Mouse (Mus musculus): ENCODE measurements around the gene Sfrp5. TPM values are rescaled to one million over a fixed set of nuclear protein-coding genes. Genes with fewer than 3 reads are reported as not detected.

Gene Sfrp5
- total and polyA plus RNA-seq, 2 experiments from 2014 or later = 2.8 to 3.8 TPM

DNA sequence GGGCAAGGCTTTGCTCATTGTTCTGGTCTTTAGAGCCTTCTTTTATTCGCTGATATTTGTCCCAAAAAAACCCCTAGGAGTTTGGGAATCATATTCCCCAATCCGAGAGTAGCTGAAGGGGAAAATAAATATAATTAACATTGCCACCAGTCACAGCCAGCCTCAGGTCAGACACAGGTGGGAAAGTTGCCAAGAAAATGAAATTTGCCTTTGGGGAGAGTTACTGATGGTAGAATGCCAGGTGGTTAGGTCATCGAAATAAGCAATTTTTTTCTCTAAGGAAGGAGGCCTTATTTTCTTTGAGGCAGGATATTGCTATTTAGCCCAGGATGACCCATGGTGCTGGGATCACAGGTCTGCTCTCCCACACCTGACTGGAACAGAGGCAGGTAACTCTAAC, 35.3 kb downstream of the Sfrp5 start:
- no peak for TF ChIP-seq CTCF (IDR thresholded peaks at IDR 0.05)
- DNase-seq (ENCODE audit: low spot score) = no peak
- H3K27ac ChIP-seq (ENCODE audit: low read depth, low read length) = no peak overlapping the region
- no peaks in the 10 kb centered on the region for H3K27me3 ChIP-seq (ENCODE audit: insufficient read depth, low read length)
- no peak overlapping the region for H3K4me3 ChIP-seq (ENCODE audit: low read depth, low read length)
- no peak overlapping the region for H3K9ac ChIP-seq (replicated peaks; ENCODE audit: low read length, poor library complexity, severe bottlenecking)
- H3K4me2 ChIP-seq (ENCODE audit: low read depth, low read length, poor library complexity, severe bottlenecking) = no peak overlapping the region
- no peaks in the 10 kb centered on the region for H3K9me3 ChIP-seq (ENCODE audit: low read length)
- H3K4me1 ChIP-seq (ENCODE audit: insufficient read depth, low read length) = peaks cover 7% of the 10 kb centered on the region; the same call in 1 of the 2 replicates
- WGBS = 52% methylated on average over 3 of the region's 3 CpGs
- H3K36me3 ChIP-seq (ENCODE audit: insufficient read depth, low read length) = no peaks in the 10 kb centered on the region
- ATAC-seq (ENCODE audit: low FRiP score) = no peak

DNA sequence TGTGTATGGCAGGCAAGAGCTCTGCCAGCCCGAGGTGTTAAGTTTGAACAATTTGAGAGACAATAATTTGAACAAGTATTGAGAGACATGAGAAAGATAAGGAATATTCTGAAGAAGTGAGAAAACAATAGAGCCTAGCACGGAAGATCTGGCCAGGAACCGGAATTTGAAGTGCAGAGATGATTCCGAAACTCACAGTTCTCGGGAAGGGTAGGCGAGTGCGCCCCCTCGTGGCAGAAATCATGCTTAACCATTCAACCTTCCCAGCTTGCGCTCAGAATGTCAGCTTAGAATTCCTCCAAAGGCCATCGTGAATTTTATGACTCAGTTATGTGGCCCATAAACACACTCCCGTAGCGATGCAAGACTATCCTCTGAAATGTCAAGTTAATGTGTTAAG, 35.9 kb downstream of the Sfrp5 start:
- H3K36me3 ChIP-seq (ENCODE audit: insufficient read depth, low read length) = no peaks in the 10 kb centered on the region
- DNase-seq (ENCODE audit: low spot score) (peak; percentile 77), ATAC-seq (ENCODE audit: low FRiP score) (no peak)
- no peak overlapping the region for H3K9ac ChIP-seq (replicated peaks; ENCODE audit: low read length, poor library complexity, severe bottlenecking)
- peaks cover under 1% of the 10 kb centered on the region; the same call in 1 of the 2 replicates for H3K4me1 ChIP-seq (ENCODE audit: insufficient read depth, low read length)
- no peak overlapping the region for H3K4me3 ChIP-seq (ENCODE audit: low read depth, low read length)
- no peak overlapping the region for H3K27ac ChIP-seq (ENCODE audit: low read depth, low read length)
- WGBS = 4% methylated on average over 12 of the region's 12 CpGs
- H3K4me2 ChIP-seq (ENCODE audit: low read depth, low read length, poor library complexity, severe bottlenecking) = no peak overlapping the region; the same call in 1 of the 2 replicates
- no peaks in the 10 kb centered on the region for H3K9me3 ChIP-seq (ENCODE audit: low read length)
- TF ChIP-seq CTCF (IDR thresholded peaks at IDR 0.05) = peak; percentile 87
- H3K27me3 ChIP-seq (ENCODE audit: insufficient read depth, low read length) = no peaks in the 10 kb centered on the region

DNA sequence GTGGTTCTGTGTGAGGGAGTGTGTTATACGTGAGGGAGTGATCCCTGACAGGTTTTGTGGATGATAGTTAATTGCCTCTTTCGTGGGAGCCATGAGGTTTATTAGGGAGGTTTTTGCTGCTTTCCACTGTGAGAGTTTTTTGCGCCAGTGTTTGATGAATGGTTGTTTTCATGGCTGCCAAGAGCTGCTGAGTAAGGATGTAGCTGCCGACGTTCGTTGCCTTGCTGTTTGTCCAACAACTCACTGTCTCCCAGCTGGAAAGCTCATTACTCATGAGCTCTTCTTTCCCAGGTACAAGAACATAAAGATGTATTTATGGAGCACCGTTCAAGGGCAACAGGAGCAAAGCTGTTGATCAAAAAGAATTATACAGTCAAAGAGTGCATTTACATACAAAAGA, 37.9 kb downstream of the Sfrp5 start:
- DNase-seq (ENCODE audit: low spot score) (peak; percentile 28), ATAC-seq (ENCODE audit: low FRiP score) (no peak)
- WGBS = 46% methylated on average over 7 of the region's 7 CpGs
- no peaks in the 10 kb centered on the region for H3K36me3 ChIP-seq (ENCODE audit: insufficient read depth, low read length)
- H3K27me3 ChIP-seq (ENCODE audit: insufficient read depth, low read length) = no peaks in the 10 kb centered on the region
- H3K4me1 ChIP-seq (ENCODE audit: insufficient read depth, low read length) = no peaks in the 10 kb centered on the region
- no peak overlapping the region for H3K9ac ChIP-seq (replicated peaks; ENCODE audit: low read length, poor library complexity, severe bottlenecking)
- no peak overlapping the region; the same call in 1 of the 2 replicates for H3K27ac ChIP-seq (ENCODE audit: low read depth, low read length)
- H3K4me3 ChIP-seq (ENCODE audit: low read depth, low read length) = no peak overlapping the region
- TF ChIP-seq CTCF (IDR thresholded peaks at IDR 0.05) = no peak
- no peaks in the 10 kb centered on the region for H3K9me3 ChIP-seq (ENCODE audit: low read length)
- H3K4me2 ChIP-seq (ENCODE audit: low read depth, low read length, poor library complexity, severe bottlenecking) = no peak overlapping the region

DNA sequence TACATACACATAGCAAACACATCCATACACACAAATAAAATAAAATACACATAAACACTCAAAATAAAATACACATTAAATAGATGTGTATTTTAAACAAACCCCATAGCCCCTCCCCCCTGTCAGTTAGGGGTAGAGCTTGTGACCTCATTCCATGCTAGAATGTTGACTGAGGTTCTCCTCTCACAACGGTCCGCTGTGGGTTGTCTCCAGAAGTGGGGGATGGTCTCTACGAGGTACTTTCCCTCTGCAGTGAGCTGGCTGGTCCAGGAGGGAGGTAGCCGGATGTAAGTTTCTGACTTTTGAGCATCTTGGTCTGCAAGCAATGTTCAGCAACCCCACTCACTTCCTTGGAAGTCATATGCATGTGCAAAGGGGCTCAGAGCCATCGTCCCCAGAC, 38.3 kb downstream of the Sfrp5 start, which contains the start of gene Zfyve27:
Zfyve27 (plus strand) TSS at position 188 of the 400 bp plus-strand sequence.
- no peak for ATAC-seq (ENCODE audit: low FRiP score)
- H3K27me3 ChIP-seq (ENCODE audit: insufficient read depth, low read length) = no peaks in the 10 kb centered on the region
- WGBS = 81% methylated on average over 5 of the region's 5 CpGs
- H3K4me2 ChIP-seq (ENCODE audit: low read depth, low read length, poor library complexity, severe bottlenecking) = no peak within 1 kb of the TSS
- no peak within 1 kb of the TSS for H3K4me3 ChIP-seq (ENCODE audit: low read depth, low read length)
- no peak for DNase-seq (ENCODE audit: low spot score)
- H3K9ac ChIP-seq (replicated peaks; ENCODE audit: low read length, poor library complexity, severe bottlenecking) = no peak within 1 kb of the TSS
- no peak for TF ChIP-seq CTCF (IDR thresholded peaks at IDR 0.05)
- H3K9me3 ChIP-seq (ENCODE audit: low read length) = no peaks in the 10 kb centered on the region
- no peaks in the 10 kb centered on the region for H3K4me1 ChIP-seq (ENCODE audit: insufficient read depth, low read length)
- H3K27ac ChIP-seq (ENCODE audit: low read depth, low read length) = no peak within 1 kb of the TSS; the same call in 1 of the 2 replicates
- no peaks in the 10 kb centered on the region for H3K36me3 ChIP-seq (ENCODE audit: insufficient read depth, low read length)

DNA sequence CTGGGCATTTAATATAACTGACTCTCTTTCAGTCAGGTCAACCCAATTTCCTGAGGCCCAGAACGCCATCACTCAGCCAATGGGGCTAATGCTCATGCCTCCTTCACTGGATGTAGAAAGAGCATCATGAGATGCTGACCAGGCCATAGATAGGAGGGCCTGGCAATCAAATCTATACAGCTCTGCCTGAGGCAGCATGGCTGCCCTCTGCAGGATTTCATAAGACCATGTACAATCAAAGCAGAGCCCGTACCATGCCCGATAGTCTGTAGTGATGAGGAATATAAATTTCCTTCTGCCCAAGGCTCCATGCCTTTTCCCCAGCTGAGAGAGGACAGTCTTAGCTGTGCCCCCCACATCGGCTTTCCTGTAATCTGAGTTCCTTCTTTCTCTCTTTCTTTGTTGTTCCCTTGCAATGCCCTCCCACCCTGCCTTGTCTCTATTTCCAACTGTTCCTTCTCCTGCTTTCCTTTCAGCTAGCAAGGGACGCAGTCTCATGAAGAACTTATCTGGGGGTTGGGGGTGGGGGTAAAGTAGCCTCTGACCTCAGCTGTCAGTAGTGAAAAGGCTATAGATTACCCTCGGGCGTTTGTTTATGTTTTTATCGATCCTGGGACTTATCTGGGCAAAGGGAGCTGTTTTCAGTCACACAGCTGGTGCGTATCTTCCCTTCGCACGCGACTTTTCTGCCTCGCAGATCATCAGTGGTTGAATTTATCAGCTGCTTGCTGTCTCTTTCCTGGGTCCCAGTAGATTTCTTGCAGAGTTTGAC, 43.6 kb downstream of the Sfrp5 start:
- Histone ChIP-seq H3K27me3 (ENCODE audit: insufficient read depth, low read length) (no peaks in the 10 kb centered on the region), H3K4me3 (ENCODE audit: low read depth, low read length) (no peak overlapping the region), H3K9me3 (ENCODE audit: low read length) (no peaks in the 10 kb centered on the region), H3K4me2 (ENCODE audit: low read depth, low read length, poor library complexity, severe bottlenecking) (no peak overlapping the region), H3K27ac (ENCODE audit: low read depth, low read length) (no peak overlapping the region), H3K36me3 (ENCODE audit: insufficient read depth, low read length) (no peaks in the 10 kb centered on the region), H3K9ac (replicated peaks; ENCODE audit: low read length, poor library complexity, severe bottlenecking) (no peak overlapping the region), H3K4me1 (ENCODE audit: insufficient read depth, low read length) (no peaks in the 10 kb centered on the region)
- ATAC-seq (ENCODE audit: low FRiP score) (no peak), DNase-seq (ENCODE audit: low spot score) (no peak)
- TF ChIP-seq CTCF (IDR thresholded peaks at IDR 0.05) = no peak
- WGBS = 63% methylated on average over 13 of the region's 13 CpGs

DNA sequence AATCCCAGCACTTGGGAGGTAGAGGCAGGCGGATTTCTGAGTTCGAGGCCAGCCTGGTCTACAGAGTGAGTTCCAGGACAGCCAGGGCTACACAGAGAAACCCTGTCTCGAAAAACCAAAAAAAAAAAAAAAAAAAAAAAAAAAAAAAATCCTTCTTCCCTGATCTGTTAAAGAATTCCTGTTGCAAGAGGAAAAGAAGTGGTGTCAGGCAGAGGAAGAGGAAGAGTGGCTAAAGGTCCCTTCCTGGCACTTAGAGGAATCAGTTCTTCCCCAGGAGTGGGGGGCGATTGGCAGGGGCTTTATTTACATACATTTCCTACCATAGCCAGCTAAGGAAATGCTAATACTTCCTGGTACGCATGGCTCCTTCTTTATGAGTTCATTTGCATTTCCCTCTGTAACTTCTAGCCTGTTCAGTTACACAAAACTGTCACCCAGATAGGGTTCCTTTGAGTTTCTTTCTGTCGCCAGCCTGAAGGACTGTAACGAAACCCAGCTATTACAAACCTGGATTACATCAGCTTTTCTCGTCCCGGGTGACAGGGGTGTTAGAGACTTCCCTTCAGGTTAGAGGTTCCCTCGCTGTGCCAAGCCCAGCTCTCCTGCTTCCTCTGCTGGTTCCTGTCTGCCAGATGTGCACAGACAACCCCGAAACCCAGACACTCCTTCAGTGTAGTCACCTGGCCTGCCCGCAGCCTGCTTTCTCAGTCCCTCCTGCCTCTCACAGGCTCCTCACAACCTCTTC, 44.4 kb downstream of the Sfrp5 start:
- Histone ChIP-seq H3K9ac (replicated peaks; ENCODE audit: low read length, poor library complexity, severe bottlenecking) (no peak overlapping the region), H3K9me3 (ENCODE audit: low read length) (no peaks in the 10 kb centered on the region), H3K27ac (ENCODE audit: low read depth, low read length) (no peak overlapping the region), H3K27me3 (ENCODE audit: insufficient read depth, low read length) (no peaks in the 10 kb centered on the region), H3K4me1 (ENCODE audit: insufficient read depth, low read length) (no peaks in the 10 kb centered on the region), H3K4me2 (ENCODE audit: low read depth, low read length, poor library complexity, severe bottlenecking) (no peak overlapping the region), H3K36me3 (ENCODE audit: insufficient read depth, low read length) (no peaks in the 10 kb centered on the region), H3K4me3 (ENCODE audit: low read depth, low read length) (no peak overlapping the region)
- DNase-seq (ENCODE audit: low spot score) (no peak), ATAC-seq (ENCODE audit: low FRiP score) (no peak)
- no peak for TF ChIP-seq CTCF (IDR thresholded peaks at IDR 0.05)
- WGBS = 78% methylated on average over 12 of the region's 12 CpGs
